Mouse (Mus musculus): Measurements from ENCODE around the gene Nbdy.

Gene Nbdy

DNA sequence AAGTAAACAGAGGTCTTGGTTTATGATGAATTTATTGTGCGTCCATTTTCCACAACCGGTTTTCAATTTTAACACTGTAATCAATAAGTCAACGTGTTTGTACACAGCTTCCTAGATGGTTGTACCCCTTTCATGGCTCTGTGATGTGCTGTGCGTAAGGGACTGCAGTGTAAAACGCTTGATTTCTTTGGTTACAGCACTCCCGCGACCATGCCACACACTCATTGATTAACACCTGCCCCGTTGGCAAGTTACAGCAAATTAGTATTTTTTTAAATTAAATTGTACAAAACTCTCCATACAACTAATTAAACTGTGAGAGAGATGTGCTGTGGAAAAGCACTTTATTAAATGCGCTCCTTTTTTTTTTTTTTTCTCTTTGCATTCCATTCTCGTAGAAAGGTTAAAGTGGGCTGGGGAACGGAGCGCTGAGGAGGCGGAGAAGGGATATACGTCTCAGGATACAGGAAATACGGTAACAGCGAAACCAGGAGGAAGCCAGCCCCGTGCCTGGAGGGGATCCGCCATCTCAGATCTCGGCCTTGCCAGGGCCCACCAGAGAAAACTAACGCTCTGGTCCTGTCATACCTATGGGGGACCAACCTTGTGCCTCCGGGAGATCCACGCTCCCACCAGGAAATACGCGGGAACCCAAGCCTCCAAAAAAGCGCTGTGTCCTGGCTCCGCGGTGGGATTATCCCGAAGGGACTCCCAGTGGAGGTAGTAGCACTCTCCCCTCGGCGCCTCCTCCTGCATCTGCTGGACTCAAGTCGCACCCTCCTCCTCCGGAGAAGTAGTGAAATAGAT is at the start of gene Nbdy:
TSS of gene Nbdy (plus strand) at position 481 of the 807 bp plus-strand sequence.
- peak; percentile 44 for DNase-seq (ENCODE audit: low spot score)

DNA sequence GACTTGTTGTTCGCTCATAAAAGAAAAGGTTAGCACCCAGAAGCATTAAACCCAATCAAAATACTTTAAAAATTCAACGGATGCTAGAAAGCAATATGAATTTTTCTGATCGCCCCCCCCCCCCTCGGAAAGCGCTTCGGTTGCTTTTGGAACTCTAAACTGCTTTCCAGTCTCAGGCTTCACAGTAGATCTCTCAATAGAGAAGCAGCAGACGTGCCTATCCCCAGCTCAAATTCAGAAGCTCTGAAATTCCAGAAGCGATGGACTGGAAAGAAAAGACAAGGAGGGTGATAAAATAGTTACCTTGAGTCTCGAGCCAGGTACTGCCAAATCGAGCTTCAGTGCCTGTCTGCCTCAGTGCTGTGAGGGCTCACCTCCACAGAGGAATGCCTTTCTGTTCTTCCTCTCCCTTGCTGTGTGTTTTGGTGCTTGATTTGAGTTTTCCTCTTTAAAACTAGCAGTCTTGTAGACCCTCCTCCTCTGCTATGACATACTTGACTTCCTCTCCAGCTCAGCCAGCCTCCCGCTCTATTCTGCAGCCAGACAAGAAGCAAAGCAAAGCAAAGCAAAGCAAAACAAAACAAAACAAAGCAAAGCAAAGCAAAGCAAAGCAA is 27.5 kb upstream of the Nbdy start, which contains the start of gene Kctd12b:
TSS of gene Kctd12b (minus strand) at position 610 of the 614 bp plus-strand sequence.
- DNase-seq (ENCODE audit: low spot score) = peak; percentile 19

GRCm38 (mm10) chrX:153700463-153700862 is 22.9 kb upstream of the Nbdy start:
- DNase-seq (ENCODE audit: low spot score) = no peak

DNA sequence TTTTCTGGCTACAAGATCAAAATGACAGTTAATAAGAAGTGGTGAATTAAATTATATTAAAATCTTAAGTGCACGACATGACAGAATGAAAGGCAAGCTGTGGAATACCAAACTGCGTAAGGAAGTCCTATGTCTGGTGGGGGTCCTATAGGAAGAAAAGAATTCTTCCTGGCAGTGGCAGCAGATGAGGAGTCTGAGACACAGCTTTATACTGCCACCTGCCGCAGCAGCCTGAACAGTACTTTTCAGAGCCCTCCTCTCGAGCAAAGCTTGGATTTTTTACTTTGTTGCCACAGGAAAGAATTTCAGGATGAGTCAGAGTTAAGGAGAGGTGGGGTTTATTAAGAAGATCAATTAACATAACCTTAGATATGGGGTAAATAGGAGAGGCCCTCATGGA is 15.7 kb upstream of the Nbdy start:
- DNase-seq (ENCODE audit: low spot score) = no peak

GRCm38 (mm10) chrX:153716716-153717115 is 6.7 kb upstream of the Nbdy start:
- DNase-seq (ENCODE audit: low spot score) = no peak

DNA sequence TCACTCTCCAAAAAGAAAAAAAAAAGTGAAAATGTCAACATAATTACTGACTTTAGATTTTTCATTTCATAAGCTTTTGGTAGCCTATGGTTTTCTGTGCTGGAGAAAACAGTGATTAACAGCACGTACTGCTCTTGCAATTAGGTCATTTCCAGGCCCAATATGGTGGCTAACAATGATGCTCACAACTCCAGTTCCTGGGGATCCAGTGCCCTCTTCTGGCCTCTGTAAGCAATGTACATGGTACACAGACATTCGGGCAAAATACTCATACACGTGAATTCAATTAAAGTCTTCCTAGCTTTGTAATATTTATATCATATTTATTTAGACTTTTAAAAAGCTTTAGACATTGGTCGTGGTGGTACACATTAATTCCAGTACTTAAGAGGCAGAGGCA is 3.8 kb upstream of the Nbdy start:
- DNase-seq (ENCODE audit: low spot score) = peak; percentile 31

GRCm38 (mm10) chrX:153724400-153724799 is 1.0 kb downstream of the Nbdy start:
- DNase-seq (ENCODE audit: low spot score) = peak; percentile 0

DNA sequence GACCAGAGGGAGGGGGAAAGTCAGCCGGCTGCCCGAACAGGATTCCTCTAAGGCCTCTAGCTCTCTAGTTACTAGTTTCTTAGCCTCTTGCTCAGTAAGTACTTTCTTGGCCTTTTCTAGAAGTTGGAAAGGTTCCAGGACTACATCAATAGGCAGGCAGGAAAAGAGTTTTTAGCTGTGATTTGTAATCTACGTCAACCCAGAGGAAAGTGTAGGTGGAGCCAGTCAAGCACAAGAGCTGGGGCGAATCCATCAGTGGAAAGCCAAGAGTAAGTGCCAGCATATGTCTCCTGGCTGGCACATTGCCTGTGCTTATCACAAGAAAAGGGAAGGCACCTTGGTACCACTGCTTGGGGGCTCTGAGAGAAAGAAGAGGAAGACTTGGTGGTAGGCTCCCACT is 12.3 kb downstream of the Nbdy start:
- no peak for DNase-seq (ENCODE audit: low spot score)

DNA sequence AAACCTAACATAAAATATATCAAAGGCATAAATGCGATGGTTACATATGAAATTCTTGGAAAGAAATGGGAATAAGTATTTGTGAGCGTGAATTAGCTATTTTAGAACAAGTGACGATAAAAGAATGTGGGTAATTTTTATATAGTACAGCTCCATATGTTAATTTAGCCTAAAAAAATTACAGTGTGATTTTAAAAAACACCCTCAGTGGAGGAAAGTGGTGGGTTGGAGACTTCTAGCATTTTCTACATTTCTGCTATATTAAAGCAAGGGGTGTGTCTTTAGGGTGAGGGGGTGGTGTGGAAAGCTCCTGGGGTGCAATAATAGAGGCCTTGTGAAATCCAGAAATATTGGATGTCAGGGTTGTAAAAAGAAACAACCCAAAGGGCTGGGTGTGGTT is 19.1 kb downstream of the Nbdy start:
- no peak for DNase-seq (ENCODE audit: low spot score)

GRCm38 (mm10) chrX:153749230-153749629 is 25.8 kb downstream of the Nbdy start:
- no peak for DNase-seq (ENCODE audit: low spot score)

All from T-cell, adult 2 months (primary cell).